Mouse (Mus musculus) heart, embryonic 12.5 days (tissue): ENCODE results near the gene Fhod1. TPM values are rescaled to one million over a fixed set of nuclear protein-coding genes. Genes with fewer than 3 reads are reported as not detected.

Experiments
- ATAC-seq: fragments of 200-750 bp; cut with Nextera tagmentation; 2 replicates; pipeline ENCODE4 v1.8.0; 2017; ENCODE audit warnings: moderate TSS enrichment, moderate library complexity; ENCODE audit not compliant: insufficient number of reproducible peaks, low FRiP score
- H3K27ac ChIP-seq: fragments of 300-500 bp; sonication (generic); 2 replicates; pipeline ENCODE4 v1.5.1; 2016; ENCODE audit warnings: mild to moderate bottlenecking, moderate library complexity; ENCODE audit not compliant: poor library complexity, severe bottlenecking
- H3K27me3 ChIP-seq: fragments of 300-500 bp; sonication (generic); replicated peaks from 2 replicates; pipeline ENCODE4 v1.6.1; 2016; ENCODE audit warnings: mild to moderate bottlenecking, moderate library complexity
- H3K36me3 ChIP-seq: fragments of 300-500 bp; sonication (generic); 2 replicates; pipeline ENCODE4 v1.6.1; 2016; ENCODE audit warnings: mild to moderate bottlenecking, moderate library complexity
- H3K4me1 ChIP-seq: fragments of 300-500 bp; sonication (generic); replicated peaks from 2 replicates; pipeline ENCODE4 v1.6.1; 2016; ENCODE audit warnings: mild to moderate bottlenecking
- H3K4me2 ChIP-seq: fragments of 300-500 bp; sonication (generic); 2 replicates; pipeline ENCODE4 v1.6.1; 2016; ENCODE audit warnings: mild to moderate bottlenecking, moderate library complexity
- H3K4me3 ChIP-seq: fragments of 300-500 bp; sonication (generic); 2 replicates; pipeline ENCODE4 v1.5.1; 2016; ENCODE audit warnings: mild to moderate bottlenecking
- H3K9ac ChIP-seq: fragments of 300-500 bp; sonication (generic); 2 replicates; pipeline ENCODE4 v1.6.1; 2016; ENCODE audit warnings: mild to moderate bottlenecking, moderate library complexity
- H3K9me3 ChIP-seq: fragments of 300-500 bp; sonication (generic); replicated peaks from 2 replicates; pipeline ENCODE4 v1.6.1; 2016; ENCODE audit warnings: mild to moderate bottlenecking, moderate library complexity
- WGBS: fragments of 180-500 bp; shearing (Covaris S2); methylation state at CpG from one replicate; pipeline ENCODE4 v1.1.7; 2016; 5-methylcytosine and 5-hydroxymethylcytosine counted together
- polyA plus RNA-seq: library from polyadenylated mRNA; unstranded; fragments of >200 nt; fragmentation: Nextera tagmentation; extraction: Ambion mirVana; gene quantifications from 2 replicates; pipeline ENCODE4 v1.2.1, GENCODE M21; 2016

Fhod1 gene
- polyA plus RNA-seq, 1 experiment from 2014 or later: 2.0 TPM

GRCm38 (mm10) chr8:105315073-105315769 lies 32.5 kb downstream of the Fhod1 start:
- Histone ChIP-seq H3K9ac (no peak overlapping the region), H3K27me3 (no peaks in the 10 kb centered on the region), H3K27ac (no peak overlapping the region), H3K4me3 (no peak overlapping the region), H3K4me2 (no peak overlapping the region), H3K4me1 (peaks cover 25% of the 10 kb centered on the region), H3K36me3 (peaks cover 73% of the 10 kb centered on the region), H3K9me3 (no peaks in the 10 kb centered on the region)
- ATAC-seq: no peak
- 86% methylated on average over 18 of the region's 18 CpGs for WGBS

- ATAC-seq: no peak; the same call in 1 of the 2 replicates
- 65% methylated on average over 9 of the region's 9 CpGs for WGBS
- Histone ChIP-seq H3K9me3 (no peaks in the 10 kb centered on the region), H3K27ac (0 out of 2 replicates have a peak overlapping the region, but pooled peaks have one; percentile 6), H3K36me3 (peaks cover 75% of the 10 kb centered on the region), H3K4me2 (no peak overlapping the region), H3K4me1 (peaks cover 25% of the 10 kb centered on the region), H3K4me3 (no peak overlapping the region), H3K9ac (no peak overlapping the region), H3K27me3 (no peaks in the 10 kb centered on the region)
Observed at GRCm38 (mm10) chr8:105313622-105314402, 33.9 kb downstream of the Fhod1 start.

DNA sequence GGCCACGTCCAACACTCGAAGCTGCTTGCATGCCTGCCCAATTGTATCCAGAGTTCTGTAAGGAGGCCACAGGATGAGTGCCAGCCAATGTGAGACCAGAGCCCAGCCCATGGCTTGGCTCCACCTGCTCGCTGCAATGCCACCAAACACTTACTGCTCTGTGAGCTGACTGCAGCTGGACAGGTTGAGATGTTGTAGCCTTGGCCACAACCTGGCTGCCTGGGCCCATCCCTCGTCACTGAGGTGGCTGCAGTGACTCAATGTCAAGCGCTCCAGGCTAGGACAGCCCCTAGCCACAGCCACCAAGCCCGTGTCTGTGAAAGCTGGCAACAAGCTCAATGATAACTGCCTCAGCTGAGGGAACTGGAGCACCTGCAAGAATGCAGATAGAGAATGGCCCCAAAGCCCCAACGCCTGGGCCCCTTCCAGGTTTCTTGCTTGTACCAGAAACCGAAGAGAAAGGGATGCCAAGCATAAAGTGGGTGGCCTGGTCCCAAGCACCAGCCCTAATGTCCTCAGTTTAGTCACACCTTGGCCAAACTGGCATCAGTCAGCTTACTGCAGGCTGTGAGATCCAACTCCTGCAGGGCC lies 34.8 kb downstream of the Fhod1 start:
- Histone ChIP-seq H3K27ac (no peak overlapping the region), H3K9me3 (no peaks in the 10 kb centered on the region), H3K4me3 (no peak overlapping the region), H3K4me2 (no peak overlapping the region), H3K36me3 (peaks cover 76% of the 10 kb centered on the region), H3K9ac (no peak overlapping the region), H3K4me1 (peaks cover 25% of the 10 kb centered on the region), H3K27me3 (no peaks in the 10 kb centered on the region)
- no peak for ATAC-seq
- 86% methylated on average over 8 of the region's 8 CpGs for WGBS

- Histone ChIP-seq H3K27me3 (no peaks in the 10 kb centered on the region), H3K27ac (no peak overlapping the region), H3K9ac (no peak overlapping the region), H3K4me1 (peaks cover 27% of the 10 kb centered on the region), H3K36me3 (peaks cover 84% of the 10 kb centered on the region), H3K4me3 (no peak overlapping the region), H3K4me2 (no peak overlapping the region), H3K9me3 (no peaks in the 10 kb centered on the region)
- WGBS: 73% methylated on average over 1 of the region's 1 CpGs
- no peak for ATAC-seq
Observed at GRCm38 (mm10) chr8:105311718-105312117, 36.0 kb downstream of the Fhod1 start.

GRCm38 (mm10) chr8:105310118-105310517 lies 37.6 kb downstream of the Fhod1 start:
- Histone ChIP-seq H3K4me1 (peaks cover 36% of the 10 kb centered on the region), H3K9ac (no peak overlapping the region; the same call in 1 of the 2 replicates), H3K27me3 (no peaks in the 10 kb centered on the region), H3K4me2 (no peak overlapping the region), H3K9me3 (no peaks in the 10 kb centered on the region), H3K36me3 (peaks cover 73% of the 10 kb centered on the region), H3K27ac (no peak overlapping the region), H3K4me3 (no peak overlapping the region)
- no peak for ATAC-seq
- 87% methylated on average over 8 of the region's 8 CpGs for WGBS

GRCm38 (mm10) chr8:105309142-105309847 lies 38.5 kb downstream of the Fhod1 start:
- Histone ChIP-seq H3K36me3 (peaks cover 71% of the 10 kb centered on the region), H3K27ac (no peak overlapping the region), H3K4me3 (no peak overlapping the region), H3K9me3 (no peaks in the 10 kb centered on the region), H3K9ac (no peak overlapping the region), H3K4me2 (no peak overlapping the region), H3K27me3 (no peaks in the 10 kb centered on the region), H3K4me1 (peaks cover 41% of the 10 kb centered on the region)
- 82% methylated on average over 15 of the region's 15 CpGs for WGBS
- no peak for ATAC-seq

- Histone ChIP-seq H3K4me2 (no peak overlapping the region), H3K9ac (no peak overlapping the region), H3K9me3 (no peaks in the 10 kb centered on the region), H3K27ac (no peak overlapping the region), H3K4me1 (peaks cover 41% of the 10 kb centered on the region), H3K27me3 (no peaks in the 10 kb centered on the region), H3K36me3 (peaks cover 72% of the 10 kb centered on the region), H3K4me3 (no peak overlapping the region)
- ATAC-seq: no peak
- 92% methylated on average over 10 of the region's 10 CpGs for WGBS
Observed at GRCm38 (mm10) chr8:105308428-105308827, 39.3 kb downstream of the Fhod1 start.

- H3K27me3 ChIP-seq: no peaks in the 10 kb centered on the region
- no peak overlapping the region for H3K4me2 ChIP-seq
- ATAC-seq: no peak
- peaks cover 70% of the 10 kb centered on the region for H3K36me3 ChIP-seq
- H3K9ac ChIP-seq: no peak overlapping the region
- no peak overlapping the region for H3K27ac ChIP-seq
- 91% methylated on average over 13 of the region's 13 CpGs for WGBS
- no peaks in the 10 kb centered on the region for H3K9me3 ChIP-seq
- H3K4me3 ChIP-seq: no peak overlapping the region
- peaks cover 36% of the 10 kb centered on the region for H3K4me1 ChIP-seq
Observed at GRCm38 (mm10) chr8:105307670-105308069, 40.1 kb downstream of the Fhod1 start.

DNA sequence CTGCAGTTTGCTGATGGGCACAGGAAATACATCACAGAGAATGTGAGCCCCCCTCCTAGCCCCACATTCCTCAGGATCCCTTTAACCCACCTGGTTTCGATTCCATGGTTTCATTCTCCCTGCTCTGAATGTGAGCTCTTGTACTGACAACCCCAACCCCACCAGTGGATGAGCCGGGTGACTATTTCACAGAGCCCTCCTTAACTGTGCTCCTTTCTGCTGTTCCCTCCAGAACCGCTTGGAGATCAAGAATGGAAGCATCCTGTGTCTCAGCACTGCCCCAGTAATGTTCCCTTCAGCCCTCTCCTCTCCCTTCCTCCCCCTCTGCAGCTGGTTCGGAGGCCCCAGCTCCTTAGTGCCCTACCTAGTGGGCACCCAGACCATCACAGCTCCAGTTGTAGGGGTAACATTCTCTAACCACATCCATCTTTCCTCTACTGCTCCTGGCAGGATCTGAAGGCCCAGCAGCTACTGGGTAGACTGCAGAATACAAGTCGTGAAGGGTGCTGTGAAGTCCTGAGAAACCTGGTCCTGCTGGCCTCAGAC lies 41.5 kb downstream of the Fhod1 start:
- peaks cover 36% of the 10 kb centered on the region for H3K4me1 ChIP-seq
- H3K4me3 ChIP-seq: peak overlapping the region; percentile 46
- peak overlapping the region; percentile 69 for H3K9ac ChIP-seq
- H3K4me2 ChIP-seq: peak overlapping the region; percentile 82
- no peaks in the 10 kb centered on the region for H3K9me3 ChIP-seq
- ATAC-seq: peak; percentile 19
- no peaks in the 10 kb centered on the region for H3K27me3 ChIP-seq
- H3K27ac ChIP-seq: peak overlapping the region; percentile 49
- 50% methylated on average over 5 of the region's 5 CpGs for WGBS
- peaks cover 71% of the 10 kb centered on the region for H3K36me3 ChIP-seq

DNA sequence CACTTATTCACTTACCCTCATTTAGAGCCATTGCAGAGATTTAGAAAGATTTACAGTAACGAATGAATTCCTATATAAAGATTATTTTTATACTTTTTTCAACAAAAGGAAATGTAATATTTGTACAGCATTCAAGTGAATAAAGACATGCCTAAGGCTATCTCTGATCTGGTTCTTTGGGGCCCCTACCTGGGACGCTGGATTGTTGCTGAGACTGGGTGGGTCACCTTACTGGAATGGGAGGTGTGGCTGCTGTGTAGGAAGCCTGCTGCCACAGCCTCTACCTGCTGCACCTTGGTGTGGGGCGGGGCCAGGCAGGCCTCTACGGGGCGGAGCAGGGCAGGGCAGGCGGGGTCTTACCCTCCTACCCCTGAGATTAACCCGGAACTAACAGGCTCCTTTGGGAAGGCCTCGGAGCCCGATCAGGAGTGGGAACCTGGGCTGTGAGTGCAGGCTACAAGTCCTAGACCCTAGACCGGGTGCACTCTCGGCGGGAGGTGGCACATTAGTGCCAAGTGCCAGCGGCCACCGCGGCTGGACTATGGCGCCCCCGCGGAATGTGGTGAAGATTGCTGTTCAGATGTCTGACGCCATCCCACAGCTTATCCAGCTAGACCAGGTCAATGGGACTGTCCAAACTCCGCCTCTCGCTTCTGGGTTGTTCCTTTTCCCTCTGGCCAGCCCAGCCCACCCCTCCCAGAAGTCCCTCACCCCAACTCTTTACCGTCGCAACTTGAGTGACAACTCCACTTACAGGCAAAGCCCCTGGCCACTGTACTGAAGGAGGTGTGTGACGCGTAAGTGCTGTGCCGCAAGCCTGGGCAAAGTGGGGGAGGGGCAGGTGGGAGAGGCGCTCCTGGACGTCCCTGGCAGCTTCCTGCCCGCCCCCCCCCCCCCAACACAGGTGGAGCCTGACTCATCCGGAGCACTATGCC lies 42.3 kb downstream of the Fhod1 start, which contains the start of gene Elmo3:
TSS of gene Elmo3 (plus strand) at position 391 of the 935 bp plus-strand sequence.
- no peaks in the 10 kb centered on the region for H3K27me3 ChIP-seq
- H3K4me3 ChIP-seq: peak within 1 kb of the TSS; percentile 46
- peak within 1 kb of the TSS; percentile 69 for H3K9ac ChIP-seq
- H3K27ac ChIP-seq: peak within 1 kb of the TSS; percentile 53
- peak within 1 kb of the TSS; percentile 82 for H3K4me2 ChIP-seq
- WGBS: 6% methylated on average over 29 of the region's 30 CpGs
- H3K36me3 ChIP-seq: peaks cover 75% of the 10 kb centered on the region
- H3K9me3 ChIP-seq: no peaks in the 10 kb centered on the region
- peak; percentile 59 for ATAC-seq
- H3K4me1 ChIP-seq: peaks cover 36% of the 10 kb centered on the region
